Mouse (Mus musculus) left cerebral cortex, adult 18-20 months (tissue): ENCODE results near the gene Epn3. TPM values are rescaled to one million over a fixed set of nuclear protein-coding genes. Genes with fewer than 3 reads are reported as not detected.

Experiments
- DNase-seq, 2 experiments: peaks; one replicate each; pipeline ENCODE4 v3.0.0; 2021 to 2022; ENCODE audit warnings: low spot score in 2 of 2, mixed read lengths in 1 of 2
- total RNA-seq, 2 experiments: library from RNA; stranded (reverse); gene quantifications; 2 replicates each; pipeline ENCODE4 v1.2.3; 2021

Gene Epn3
- total RNA-seq, 2 experiments from 2014 or later = 0.84 to 2.0 TPM

DNA sequence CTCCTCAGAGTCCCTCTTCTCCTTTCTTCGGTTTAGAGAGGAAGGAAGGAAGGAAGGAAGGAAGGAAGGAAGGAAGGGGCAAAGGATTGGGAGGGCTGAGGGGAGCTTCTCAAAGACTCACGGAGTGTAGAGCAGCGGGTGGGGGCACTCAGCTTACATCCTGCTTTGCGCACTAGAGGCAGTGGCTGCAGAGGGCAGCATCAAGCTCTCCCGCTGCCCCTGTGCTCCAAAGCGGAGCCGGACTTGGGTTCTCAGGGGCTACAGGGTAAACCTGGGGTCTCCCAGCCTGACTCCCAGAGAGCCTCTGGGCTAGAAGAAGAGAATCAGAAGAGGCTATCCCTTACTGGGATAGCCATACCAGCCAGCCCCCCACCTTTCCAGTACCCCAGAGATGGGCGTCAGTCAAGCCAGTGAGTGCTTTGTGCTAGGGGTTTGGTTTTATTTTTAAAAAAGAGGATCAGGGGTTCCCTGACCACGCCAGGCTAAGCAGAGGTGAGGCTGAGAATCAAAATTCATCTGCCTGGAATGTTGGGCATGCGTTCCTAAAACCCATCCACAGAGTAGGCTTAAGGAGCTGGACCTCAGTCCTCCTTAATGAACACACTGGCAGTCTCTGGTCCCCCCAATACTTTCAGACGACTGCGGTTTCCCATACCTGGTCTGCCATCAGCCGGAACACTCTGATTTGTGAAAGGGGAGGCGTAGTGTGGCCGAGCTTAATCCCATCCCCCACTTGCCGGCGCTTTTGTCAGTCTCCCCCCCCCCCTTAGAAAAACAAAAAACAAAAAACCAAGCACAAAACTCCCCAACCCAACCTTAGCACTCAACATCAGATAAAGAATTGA is 27.8 kb downstream of the Epn3 start:
- DNase-seq = no peak

GRCm38 (mm10) chr11:94470391-94470790 is 29.4 kb downstream of the Epn3 start:
- no peak for DNase-seq

DNA sequence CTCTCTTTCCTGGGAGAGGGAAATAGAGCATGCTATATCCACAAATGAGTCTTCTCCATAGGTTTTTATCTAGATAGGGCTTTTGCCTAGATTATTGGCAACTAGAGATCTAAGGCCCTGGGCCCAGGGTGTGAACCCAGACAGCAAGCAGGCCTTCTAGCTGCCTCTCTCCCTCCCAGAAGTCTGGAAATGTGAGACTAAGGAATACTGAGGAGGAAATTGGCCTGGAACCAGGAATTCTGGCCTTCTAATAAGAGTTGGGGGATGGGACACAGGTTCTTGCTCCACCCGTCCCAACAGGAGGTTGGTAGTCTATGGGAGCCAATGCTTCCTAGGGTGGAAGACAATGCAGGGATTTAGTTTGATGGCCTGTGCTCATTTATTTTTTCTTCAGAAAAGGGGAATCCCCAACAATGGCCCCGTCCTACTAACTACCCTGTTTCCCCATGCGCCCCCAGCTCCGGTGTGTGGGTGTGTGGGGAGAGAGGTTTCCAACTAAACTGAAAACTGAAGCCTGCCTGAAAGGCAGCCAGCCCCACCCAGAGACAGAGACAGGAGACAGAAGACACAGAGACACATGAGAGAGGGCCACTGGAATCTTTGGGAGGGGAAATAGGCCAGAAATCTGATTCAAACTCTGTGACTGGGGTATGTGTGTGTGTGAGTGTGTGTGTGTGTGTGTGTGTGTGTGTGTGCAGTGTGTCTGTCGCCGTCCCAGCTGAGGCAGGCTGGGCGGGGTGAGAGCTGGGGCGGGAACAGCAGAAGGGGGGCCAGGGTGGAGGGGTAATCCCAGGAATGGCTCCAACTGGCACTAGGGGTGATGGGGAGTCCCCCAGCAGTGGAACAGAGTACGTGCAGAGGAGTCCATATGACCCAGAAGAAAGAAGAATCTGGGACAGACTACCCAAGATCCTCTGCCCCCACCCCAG is 30.4 kb downstream of the Epn3 start:
- DNase-seq = no peak

GRCm38 (mm10) chr11:94468582-94469064 is 31.2 kb downstream of the Epn3 start:
- DNase-seq = peak; percentile 49 to 64

DNA sequence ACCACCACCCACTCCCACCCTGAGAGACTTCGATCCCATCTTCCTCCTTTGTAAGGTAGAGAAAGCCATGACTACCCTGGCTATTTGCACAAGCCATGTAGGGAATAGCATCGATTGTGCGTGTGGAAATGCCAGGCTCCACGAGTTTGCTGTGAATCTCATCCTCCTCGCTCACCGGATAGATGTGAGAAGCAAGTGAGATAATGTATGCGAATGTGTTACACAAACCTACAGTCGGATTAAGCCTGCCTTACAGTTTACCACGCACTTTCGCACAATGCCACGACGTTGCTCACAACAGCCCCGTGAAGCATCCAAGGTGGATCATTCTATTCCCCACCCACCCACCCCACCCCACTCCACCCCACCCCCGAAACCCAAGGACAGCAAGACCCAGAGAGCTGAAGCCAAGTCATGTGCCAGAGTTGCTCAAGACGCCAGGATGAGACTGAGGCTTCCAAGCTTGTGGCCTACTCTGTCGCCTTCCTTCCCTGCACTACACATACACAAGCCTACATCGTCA is 33.4 kb downstream of the Epn3 start:
- no peak for DNase-seq

GRCm38 (mm10) chr11:94464170-94464569 is 35.6 kb downstream of the Epn3 start:
- DNase-seq = no peak

DNA sequence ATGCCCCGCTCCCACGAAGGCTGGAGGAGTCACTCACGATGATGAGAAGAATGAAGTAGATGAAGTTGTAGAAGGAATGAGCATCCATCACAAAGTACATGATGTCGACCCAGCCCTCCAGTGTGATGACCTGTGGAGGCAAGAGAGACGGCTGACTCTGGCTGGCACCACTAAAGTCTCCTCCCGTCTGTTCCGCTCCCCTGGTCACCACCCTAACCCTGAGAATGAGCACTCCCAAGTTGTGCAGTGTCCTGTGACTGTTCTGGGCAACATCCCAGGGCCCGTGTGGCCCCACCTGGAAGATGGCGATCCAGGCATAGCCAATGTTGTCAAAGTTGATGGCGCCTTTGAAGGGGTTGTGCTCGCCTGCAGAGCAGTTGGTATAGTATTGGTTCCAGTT is 37.9 kb downstream of the Epn3 start:
- no peak for DNase-seq

- DNase-seq = no peak
Observed at GRCm38 (mm10) chr11:94457001-94457400, 42.8 kb downstream of the Epn3 start.

DNA sequence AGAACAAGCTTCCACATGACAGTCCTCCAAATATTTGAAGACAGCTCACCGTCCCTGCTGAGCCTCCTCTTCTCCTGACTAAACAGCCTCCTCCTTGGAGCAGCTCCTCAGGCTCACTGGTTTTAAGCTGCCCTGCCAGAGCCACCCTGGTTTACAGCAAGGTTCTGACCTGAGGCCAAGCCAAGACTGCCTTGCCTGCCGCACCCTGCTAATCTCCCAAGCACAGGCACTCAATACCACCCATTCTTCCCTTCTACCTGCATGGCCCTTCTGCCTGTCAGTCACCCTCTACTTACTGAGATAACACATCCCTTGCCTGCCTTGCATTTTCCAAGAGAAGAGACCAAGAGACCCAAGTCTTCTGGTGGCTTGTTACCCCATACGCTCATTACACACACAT is 43.4 kb downstream of the Epn3 start:
- no peak for DNase-seq

GRCm38 (mm10) chr11:94455161-94455820 is 44.5 kb downstream of the Epn3 start:
- peak; percentile 57 to 64 for DNase-seq

- peak; percentile 38 to 64 for DNase-seq
Observed at GRCm38 (mm10) chr11:94454756-94455155, 45.0 kb downstream of the Epn3 start.

DNA sequence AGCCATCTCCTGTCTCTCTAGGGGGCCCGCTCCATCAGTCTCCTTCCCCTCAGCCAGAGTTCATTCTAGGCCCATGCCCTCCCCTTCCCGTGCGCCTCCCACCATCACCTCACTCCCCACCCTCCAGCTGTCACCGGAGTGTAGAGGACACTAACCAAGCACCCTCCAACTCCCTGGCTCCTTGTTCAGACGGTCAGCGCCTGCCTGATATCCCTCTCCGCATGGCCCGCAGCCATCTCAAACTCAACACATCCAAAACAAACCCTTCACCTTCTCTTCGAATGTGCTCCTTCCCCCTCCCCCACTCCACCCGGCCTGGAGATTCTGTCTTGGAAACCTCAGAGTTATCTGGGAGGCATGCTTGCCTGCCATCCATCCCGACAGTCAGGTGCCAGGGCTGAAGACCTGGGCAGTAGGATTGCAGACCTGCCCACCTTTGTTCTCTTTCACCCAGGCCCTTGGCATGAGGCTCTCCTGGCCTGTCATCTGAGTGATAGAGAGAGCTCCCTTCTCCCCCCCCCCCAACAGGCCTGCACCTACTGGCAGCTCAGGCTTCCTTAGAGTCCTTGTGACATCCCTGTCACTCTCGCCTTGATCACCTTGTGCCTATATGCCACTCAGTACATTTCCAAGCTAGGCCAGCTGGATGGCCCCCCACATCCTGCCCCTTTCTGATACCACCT is 48.5 kb downstream of the Epn3 start:
- DNase-seq = no peak

DNA sequence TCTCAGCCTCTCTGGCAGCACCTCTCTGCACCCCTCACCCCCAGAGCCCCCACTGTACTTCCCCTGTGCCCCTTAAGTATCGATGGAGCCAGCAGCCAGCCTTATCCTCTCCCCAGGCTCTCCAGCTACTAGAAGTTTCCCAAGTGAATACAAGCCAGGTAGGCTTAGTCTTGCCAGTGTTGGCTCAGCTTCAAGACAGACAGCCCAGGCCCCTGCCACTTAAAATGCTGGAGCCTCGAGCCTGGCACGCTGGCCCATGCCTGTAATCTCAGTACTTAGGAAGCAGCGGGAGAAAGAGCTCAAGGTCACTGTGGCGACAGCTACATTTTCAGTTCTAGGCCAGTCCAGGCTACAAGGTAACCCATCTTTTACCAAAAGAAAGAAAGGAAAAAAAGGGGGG is 49.9 kb downstream of the Epn3 start:
- DNase-seq = no peak

GRCm38 (mm10) chr11:94449239-94449638 is 50.5 kb downstream of the Epn3 start:
- no peak for DNase-seq

DNA sequence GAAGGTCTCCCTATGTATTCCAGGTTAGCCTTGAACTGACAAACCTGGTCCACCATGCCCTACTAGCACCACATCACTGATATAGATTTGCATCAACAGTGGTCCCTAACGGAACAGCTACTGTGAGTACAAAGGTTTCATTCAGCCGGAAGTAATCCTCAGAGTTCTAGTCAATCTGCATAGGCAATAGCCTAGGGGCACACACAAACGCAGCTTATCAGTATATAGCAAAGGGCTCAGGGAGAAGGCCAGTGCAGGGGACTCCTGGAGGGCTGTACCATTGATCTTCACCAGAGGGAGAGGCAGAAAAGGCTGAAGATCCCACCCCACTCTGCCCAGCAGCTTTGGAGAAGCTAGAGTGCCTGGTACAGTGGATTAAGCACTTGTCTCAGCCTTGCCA is 52.8 kb downstream of the Epn3 start:
- no peak for DNase-seq

GRCm38 (mm10) chr11:94445300-94445699 is 54.5 kb downstream of the Epn3 start:
- no peak for DNase-seq

DNA sequence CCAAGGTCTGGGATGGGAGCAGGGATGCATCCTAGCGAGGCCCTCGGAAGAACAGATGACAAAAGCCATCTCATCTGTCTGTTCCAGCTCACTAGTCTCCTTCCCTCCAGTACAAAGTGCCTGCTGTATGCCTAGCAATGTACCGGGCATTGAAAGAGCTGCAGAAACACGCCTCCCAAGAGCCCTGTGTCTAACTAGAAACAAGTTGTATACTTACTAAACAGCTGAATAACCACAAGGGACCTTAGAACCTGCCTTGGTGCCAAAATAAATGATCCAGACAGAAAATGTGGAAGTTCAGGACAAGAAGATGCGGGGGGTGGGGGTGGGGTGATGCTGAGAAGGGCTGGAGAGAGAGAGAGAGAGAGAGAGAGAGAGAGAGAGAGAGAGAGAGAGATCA is 54.9 kb downstream of the Epn3 start:
- DNase-seq = no peak

- DNase-seq = no peak
Observed at GRCm38 (mm10) chr11:94441752-94442151, 58.0 kb downstream of the Epn3 start.

DNA sequence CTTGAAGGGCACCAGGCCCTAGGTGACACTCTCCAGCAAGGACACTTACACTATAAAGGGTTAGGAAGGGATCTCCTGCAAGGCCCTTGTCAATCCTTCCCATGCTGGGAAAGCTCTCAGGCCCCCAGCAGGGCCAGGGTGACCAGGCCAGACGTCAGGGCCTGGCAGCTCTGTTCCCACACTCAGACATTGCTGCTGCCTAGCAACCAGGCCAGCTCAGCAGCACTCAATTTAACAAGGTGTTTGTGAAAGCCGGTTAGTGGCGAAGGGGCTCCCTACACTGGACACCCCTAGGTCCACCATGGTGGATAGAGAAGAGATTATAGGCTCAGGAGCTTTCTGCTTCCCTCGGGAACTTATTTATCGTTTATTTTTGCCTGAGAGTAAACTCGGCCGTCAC is 58.7 kb downstream of the Epn3 start:
- no peak for DNase-seq

DNA sequence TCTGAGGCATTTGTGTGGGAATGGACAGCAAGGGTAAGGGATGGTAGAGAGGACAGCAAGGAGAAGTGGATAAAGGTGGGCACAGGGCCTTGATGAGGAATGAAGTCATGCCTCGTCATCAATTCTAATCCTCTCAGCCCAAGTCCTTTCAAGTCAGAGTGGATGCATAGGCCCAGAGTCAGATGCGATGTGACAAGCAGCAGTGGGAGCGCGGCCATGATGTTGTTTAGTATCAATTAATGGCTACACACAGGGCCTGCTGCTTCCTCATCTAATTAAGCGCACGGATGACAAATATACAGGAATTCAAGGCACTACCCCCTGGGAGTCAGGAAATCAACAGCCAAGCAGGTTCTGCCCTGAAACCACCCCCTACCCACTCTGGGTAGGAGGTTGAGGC is 59.4 kb downstream of the Epn3 start:
- no peak for DNase-seq
